Mouse (Mus musculus): ENCODE measurements at regions not wholly inside any gene's neighbourhood (a gene's known extent, or its start where the extent isn't known, plus 50 kb on each side); places are given as distances from the start of the nearest gene placed in this dataset.
"Not testable (repeated sequence)": the region's sequence is repeated elsewhere in the genome, so short reads cannot be mapped to it uniquely, and the experiment has no call there.

GRCm38 (mm10) chr1:88752332-88752731 is 50.3 kb upstream of the Arl4c start:
- intact Hi-C loops (cut with DNase I), result loop anchor here (2.0 kb wide), 1 partner anchor 444 kb away; no protein-coding TSS in a partner anchor
- no peak for DNase-seq (ENCODE audit: low spot score in 2 of 2)

DNA sequence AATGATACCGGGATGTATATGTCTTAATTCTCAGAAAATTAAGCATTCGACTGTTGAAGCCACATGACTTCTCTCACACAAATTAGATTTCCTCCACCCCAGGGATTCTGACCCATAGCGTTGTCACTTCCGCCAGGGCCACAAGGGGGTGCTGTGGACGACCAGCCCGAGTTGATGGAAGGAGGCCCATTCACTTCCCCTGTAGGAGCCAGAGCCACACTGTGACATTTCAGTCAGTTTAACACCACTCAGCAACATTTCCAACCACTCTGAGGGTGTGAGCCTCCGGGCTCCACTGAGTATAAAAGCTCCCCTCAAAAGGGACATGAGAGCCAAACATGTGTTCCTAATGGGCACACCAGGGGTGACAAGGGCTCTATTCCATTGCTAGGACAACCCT is 54.6 kb upstream of the Arl4c start:
- intact Hi-C loops (cut with DNase I), result loop anchor here (5.0 kb wide), 1 partner anchor 316 kb away; the partner anchor contains the start of gene Sh3bp4
- peak; percentile 32 to 54 for DNase-seq (ENCODE audit: low spot score in 2 of 2)

DNA sequence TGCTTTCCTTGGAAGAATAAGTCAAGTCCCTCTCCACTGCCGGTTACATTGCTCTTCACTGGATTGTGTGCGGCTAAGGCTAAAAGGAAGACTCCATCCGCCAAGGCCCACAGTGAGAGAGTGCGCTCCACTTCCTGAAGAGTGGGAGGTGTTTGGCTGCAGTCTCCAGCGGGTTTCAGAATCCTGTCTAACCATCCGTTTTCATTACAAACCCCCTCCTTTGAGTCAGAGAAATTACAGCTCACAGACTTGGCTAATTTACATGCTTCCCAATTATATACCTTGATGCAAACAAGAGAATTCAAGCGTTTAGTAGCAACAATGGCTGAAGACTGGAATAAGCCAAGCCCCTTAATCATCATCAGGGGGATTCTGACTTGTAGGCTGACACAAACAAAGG is 55.1 kb upstream of the Arl4c start:
- intact Hi-C loops (cut with DNase I), result loop anchor here (5.0 kb wide), 1 partner anchor 315 kb away; the partner anchor contains the start of gene Sh3bp4
- DNase-seq (ENCODE audit: low spot score in 2 of 2), result peak; percentile 51 to 57

- no peak for DNase-seq (ENCODE audit: low spot score in 2 of 2)
- intact Hi-C loops (cut with DNase I), result loop anchor here (5.0 kb wide), 1 partner anchor 315 kb away; the partner anchor contains the start of gene Sh3bp4
Observed at GRCm38 (mm10) chr1:88757746-88758145, 55.7 kb upstream of the Arl4c start.

DNA sequence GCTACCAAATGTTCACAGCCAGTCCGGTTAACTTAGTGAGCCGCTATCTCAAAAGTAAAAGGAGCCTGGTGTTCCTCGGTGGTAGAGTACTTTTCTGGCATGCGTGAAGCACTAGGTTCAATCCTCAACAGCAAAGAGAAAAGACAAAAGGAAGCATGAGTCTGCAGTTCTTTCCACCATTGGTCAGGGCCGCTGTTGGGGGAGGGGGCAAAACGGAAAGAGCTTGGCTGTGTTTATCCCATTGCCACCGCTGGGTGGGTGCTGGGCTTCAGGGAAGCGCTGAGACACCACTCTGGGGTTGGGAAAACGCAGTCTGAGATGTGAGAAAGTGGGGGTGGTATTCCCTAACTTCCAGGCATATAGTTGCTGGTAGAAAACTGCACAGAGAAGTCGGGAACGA is 58.6 kb upstream of the Arl4c start:
- no peak for DNase-seq (ENCODE audit: low spot score in 2 of 2)
- intact Hi-C loops (cut with DNase I), result no loop called here

- intact Hi-C loops (cut with DNase I), result no loop called here
- DNase-seq (ENCODE audit: low spot score in 2 of 2), result no peak
Observed at GRCm38 (mm10) chr1:88761121-88761520, 59.1 kb upstream of the Arl4c start.

DNA sequence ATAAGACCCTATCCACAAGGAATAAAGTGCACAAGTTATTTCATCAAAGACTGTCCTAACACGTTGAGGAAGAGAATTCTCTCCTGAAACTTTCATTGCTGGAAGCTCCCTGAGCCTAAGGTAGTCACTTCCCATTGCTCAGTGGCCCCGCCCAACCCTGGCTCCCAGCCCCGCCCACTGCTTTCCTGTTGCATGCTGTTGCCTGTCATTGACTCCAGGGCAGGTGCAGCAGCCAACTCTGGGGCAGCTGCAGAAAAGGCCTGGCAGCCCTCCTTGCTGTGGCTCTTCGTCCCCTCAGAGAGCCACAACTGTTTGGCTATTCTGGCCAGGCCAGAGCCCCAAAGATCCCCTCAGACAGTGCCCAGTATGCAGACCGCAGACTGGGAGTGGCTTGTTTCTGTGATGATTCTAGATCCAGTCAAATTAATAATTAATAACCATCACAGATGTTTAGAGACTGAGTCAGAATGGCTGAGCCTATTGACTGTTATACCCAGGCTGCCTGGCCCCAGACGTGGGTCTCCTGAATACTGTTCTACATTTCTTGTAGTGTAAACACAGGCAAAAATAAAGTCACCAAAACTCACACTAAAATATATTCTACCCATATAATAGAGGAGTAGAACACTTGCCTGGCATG is 61.8 kb upstream of the Arl4c start:
- intact Hi-C loops (cut with DNase I), result no loop called here
- DNase-seq (ENCODE audit: low spot score in 2 of 2), result no peak

GRCm38 (mm10) chr1:88764478-88764877 is 62.5 kb upstream of the Arl4c start:
- no peak for DNase-seq (ENCODE audit: low spot score in 2 of 2)
- intact Hi-C loops (cut with DNase I), result no loop called here

DNA sequence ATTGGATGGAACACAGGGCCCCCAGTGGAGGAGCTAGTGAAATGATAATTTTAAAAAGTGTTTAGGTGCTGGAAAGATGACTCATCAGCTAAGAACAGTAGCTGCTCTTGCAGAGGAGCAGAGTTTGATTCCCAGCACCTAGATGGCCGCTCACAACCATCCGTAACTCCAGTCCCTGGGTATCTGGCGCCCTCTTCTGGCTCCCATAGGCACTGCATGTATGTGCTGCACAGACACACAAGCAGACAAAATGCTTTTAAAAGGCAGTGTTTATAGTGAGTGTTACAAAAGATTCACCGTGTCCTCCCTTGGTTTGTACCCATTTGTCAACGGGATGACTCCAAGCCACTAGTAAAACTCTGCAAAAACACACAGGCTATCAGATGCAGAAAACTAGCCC is 75.0 kb upstream of the Arl4c start:
- DNase-seq (ENCODE audit: low spot score in 2 of 2), result no peak
- intact Hi-C loops (cut with DNase I), result no loop called here

DNA sequence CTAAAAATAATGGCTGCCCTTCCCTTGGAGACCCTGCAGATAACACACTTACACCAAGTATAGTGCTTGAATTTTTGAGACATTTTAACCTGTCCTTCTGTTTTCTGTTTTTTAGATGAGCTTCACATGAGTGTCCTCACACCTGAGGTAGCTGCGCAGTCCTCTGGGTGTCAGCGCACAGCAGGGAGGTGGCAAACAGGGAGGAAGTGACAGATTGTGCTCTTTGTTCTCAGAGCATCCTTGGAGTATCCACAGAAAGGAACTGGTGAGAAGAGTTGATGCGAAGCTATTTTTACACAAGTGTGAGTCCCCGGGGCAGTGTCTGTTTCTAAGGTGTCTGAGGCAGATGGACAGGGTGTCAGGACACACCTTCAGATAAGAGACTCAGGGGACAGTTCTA is 78.2 kb upstream of the Arl4c start:
- intact Hi-C loops (cut with DNase I), result no loop called here
- no peak for DNase-seq (ENCODE audit: low spot score in 2 of 2)

GRCm38 (mm10) chr1:88783083-88783482 is 81.1 kb upstream of the Arl4c start:
- DNase-seq (ENCODE audit: low spot score in 2 of 2), result no peak
- intact Hi-C loops (cut with DNase I), result no loop called here

DNA sequence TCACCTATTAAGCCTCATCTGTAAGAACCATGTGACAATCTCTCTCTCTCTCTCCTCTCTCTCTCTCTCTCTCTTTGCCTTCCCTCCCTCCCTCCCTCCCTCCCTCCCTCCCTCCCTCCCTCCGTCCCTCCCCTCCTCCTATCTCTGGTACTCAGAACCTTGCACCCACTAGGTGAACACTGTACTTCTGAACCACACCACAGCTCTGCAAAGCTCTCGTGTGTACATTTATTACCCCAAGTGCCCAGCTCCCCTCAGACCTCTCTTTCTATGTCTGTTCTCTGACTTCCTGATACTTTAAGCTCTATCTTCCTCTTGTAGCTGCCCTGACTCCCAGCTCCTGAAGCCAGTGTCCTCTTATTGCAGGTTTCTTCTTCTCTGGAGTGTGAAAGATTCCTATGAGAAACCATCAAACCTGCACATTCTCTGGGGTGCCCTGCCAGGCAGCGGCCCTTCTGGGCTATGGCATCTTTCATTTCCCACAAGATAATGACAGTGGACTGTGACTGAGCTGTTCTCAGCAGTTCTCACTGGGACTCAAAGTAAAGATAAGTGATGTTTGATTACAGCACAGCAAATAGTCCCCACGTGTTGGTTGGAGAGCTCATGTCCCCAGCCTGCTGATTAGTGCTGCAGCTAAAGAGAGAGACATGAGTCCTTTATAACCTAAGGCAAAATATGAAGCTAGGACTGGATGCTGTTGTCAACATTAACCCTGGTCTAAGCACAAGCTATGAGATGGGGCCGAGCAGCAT is 83.0 kb upstream of the Arl4c start:
- DNase-seq (ENCODE audit: low spot score in 2 of 2), result no peak
- intact Hi-C loops (cut with DNase I), result no loop called here

DNA sequence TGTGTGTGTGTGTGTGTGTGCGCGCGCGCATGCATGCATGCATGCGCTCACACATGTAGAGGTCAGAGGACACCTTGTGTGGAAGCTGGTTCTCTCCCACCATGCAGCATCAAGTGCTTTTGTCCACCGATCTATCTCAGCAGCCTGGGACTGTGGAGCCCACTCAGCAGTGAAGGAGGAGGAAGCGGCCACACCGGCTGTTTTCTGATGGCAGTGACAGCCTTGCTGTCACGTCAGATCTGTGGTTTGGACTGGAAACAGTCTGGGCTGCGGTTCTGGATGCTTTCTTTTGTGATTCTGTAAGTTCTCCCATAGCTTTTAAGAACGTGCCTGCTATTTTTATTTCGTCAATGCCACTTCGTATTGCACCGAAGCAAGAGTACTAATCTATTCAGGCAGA is 84.0 kb upstream of the Arl4c start:
- no peak for DNase-seq (ENCODE audit: low spot score in 2 of 2)
- intact Hi-C loops (cut with DNase I), result no loop called here

GRCm38 (mm10) chr1:88790674-88791073 is 88.7 kb upstream of the Arl4c start:
- intact Hi-C loops (cut with DNase I), result no loop called here

GRCm38 (mm10) chr1:88794926-88795325 is 92.9 kb upstream of the Arl4c start:
- peak; percentile 31 to 42 for DNase-seq (ENCODE audit: low spot score in 2 of 2)

More at GRCm38 (mm10) chr1:88790674-88791073, 88.7 kb upstream of the Arl4c start:
- DNase-seq (ENCODE audit: low spot score in 2 of 2), result peak in 1 of 2 experiments; percentile 6

DNA sequence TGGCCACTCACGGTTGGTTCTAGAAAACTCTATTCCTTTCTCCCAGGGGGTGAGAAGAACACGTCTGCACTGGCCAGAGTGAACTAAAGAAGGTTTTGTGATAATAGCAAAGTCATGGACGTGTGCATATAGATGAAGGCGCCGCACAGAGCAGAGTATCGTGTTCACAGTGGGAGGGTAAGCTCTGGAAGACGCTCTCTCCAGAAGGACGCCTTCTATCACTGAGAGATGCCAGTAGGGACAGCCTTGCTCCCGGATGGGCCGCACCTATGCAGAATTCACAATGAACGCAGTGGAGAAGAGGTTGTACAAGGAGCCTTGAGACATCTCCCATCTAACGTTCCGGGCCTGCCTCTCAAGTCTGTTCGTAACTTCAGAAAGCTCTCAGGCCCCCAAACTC is 96.5 kb upstream of the Arl4c start:
- no peak for DNase-seq (ENCODE audit: low spot score in 2 of 2)
- intact Hi-C loops (cut with DNase I), result no loop called here

More at GRCm38 (mm10) chr1:88794926-88795325, 92.9 kb upstream of the Arl4c start:
- intact Hi-C loops (cut with DNase I), result no loop called here

- intact Hi-C loops (cut with DNase I), result no loop called here
- DNase-seq (ENCODE audit: low spot score in 2 of 2), result no peak
Observed at GRCm38 (mm10) chr1:88798874-88799273, 96.9 kb upstream of the Arl4c start.

- intact Hi-C loops (cut with DNase I), result no loop called here
- no peak for DNase-seq (ENCODE audit: low spot score in 2 of 2)
Observed at GRCm38 (mm10) chr1:88799343-88799742, 97.3 kb upstream of the Arl4c start.

GRCm38 (mm10) chr1:88799789-88800188 is 97.8 kb upstream of the Arl4c start:
- intact Hi-C loops (cut with DNase I), result no loop called here
- no peak for DNase-seq (ENCODE audit: low spot score in 2 of 2)

GRCm38 (mm10) chr1:88800411-88800810 is 98.4 kb upstream of the Arl4c start:
- intact Hi-C loops (cut with DNase I), result no loop called here
- no peak for DNase-seq (ENCODE audit: low spot score in 2 of 2)

GRCm38 (mm10) chr1:88801151-88801550 is 99.1 kb upstream of the Arl4c start:
- intact Hi-C loops (cut with DNase I); DNase-seq (ENCODE audit: low spot score in 2 of 2): not testable (repeated sequence)
